Mouse (Mus musculus): ENCODE data around the gene Elf1. TPM values are rescaled to one million over a fixed set of nuclear protein-coding genes. Genes with fewer than 3 reads are reported as not detected.
A peak's percentile ranks its signal among the peaks of the same experiment; 100 is the strongest.
"Not testable (repeated sequence)": the region's sequence is repeated elsewhere in the genome, so short reads cannot be mapped to it uniquely, and the experiment has no call there.

Elf1 gene
- polyA plus RNA-seq, 1 experiment = 74.0 TPM

DNA sequence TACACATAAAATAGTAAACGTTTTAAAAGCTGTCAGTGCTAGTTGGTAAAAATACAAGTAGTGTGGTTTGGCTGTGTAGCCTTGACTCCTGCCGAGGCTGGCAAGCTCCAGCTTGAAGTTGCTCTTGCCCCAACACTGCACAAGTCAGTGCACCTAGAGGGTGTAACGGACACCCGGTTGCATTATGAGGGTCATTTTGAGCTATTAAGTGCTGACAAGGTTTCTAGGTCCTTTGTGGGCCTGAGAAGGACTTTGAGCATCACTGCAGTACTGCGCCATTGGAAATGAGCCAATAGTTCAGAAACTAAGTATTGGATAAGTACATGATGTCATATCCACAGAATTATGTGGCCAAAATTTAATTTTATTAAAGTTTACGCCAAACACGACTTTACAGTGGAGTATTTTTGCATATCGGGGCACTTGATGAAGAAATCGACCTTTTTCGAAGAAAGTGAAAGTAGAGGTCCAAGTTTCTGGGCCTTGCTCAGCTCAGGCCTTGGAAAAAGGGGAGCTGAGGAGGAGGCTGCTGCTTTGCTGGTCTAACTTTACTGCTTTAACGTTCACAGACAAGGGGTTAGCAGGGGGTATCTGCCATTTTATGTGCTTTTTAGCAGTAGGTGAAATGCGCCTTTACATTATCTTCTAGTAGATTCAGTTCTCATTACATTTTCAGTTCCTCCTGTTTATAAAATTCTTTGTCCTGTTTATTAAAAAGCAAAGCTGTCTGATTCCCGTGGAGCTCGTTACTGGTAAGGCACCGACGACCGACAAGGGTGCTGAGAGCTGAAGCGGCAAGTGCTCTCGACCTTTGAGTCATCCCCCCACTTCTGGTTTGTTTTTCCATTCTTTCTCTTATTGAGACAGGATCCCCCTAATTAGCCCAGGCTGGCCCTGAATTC lies 38.0 kb downstream of the Elf1 start:
- peaks cover 27% of the 10 kb centered on the region for H3K4me1 ChIP-seq (ENCODE audit: control insufficient read depth, insufficient read depth, low read length)
- peak overlapping the region; percentile 64 for H3K4me3 ChIP-seq (ENCODE audit: insufficient read depth, low read length)
- TF ChIP-seq CTCF (IDR thresholded peaks at IDR 0.05; ENCODE audit: low read depth, low read length) (no peak), POLR2A (IDR thresholded peaks at IDR 0.05; ENCODE audit: borderline replicate concordance, low read depth, low read length) (no peak)
- H3K27ac ChIP-seq (ENCODE audit: insufficient read depth, low read depth, low read length) = peak overlapping the region; percentile 89

DNA sequence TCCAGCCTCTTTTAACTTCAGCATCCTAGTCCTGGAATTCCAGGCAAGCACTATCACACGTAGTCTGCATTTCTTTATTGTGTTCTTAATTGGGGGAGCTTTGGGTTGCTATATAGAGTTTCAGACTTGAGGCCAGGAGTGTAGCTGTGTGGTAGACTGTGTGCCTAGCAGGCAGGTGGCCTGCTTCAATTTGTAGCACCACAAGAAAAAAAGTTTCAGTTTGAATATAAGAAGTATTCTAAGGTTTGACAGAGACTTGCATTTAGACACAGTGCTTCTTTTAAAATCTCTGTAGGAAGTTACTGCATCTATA lies 38.6 kb downstream of the Elf1 start:
- H3K4me3 ChIP-seq (ENCODE audit: insufficient read depth, low read length) = peak overlapping the region; percentile 64
- H3K4me1 ChIP-seq (ENCODE audit: control insufficient read depth, insufficient read depth, low read length) = peaks cover 33% of the 10 kb centered on the region
- peak overlapping the region; percentile 89 for H3K27ac ChIP-seq (ENCODE audit: insufficient read depth, low read depth, low read length)

DNA sequence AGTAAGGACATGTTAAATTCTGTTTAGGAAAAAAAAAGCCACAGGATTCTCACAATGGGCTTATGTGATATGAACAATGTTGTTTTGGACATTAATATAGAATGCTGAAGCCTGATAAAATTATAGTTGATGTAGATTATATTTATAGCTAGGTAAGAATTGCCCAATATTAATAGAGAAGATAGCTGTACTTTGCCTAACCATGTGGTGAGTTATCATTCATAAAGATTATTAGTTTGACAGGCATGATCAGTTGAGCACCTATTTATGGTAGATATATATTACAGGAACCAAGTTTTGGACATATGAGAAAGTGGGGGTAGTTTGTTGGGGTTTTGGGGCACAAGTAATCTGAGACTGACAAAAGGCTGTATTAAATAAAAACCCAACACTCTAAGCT lies 39.6 kb downstream of the Elf1 start:
- peaks cover 34% of the 10 kb centered on the region for H3K4me1 ChIP-seq (ENCODE audit: control insufficient read depth, insufficient read depth, low read length)
- TF ChIP-seq CTCF (IDR thresholded peaks at IDR 0.05; ENCODE audit: low read depth, low read length) (no peak), POLR2A (IDR thresholded peaks at IDR 0.05; ENCODE audit: borderline replicate concordance, low read depth, low read length) (no peak)

More for the DNA sequence above, 38.6 kb downstream of the Elf1 start:
- no peak for TF ChIP-seq CTCF (IDR thresholded peaks at IDR 0.05; ENCODE audit: low read depth, low read length)

DNA sequence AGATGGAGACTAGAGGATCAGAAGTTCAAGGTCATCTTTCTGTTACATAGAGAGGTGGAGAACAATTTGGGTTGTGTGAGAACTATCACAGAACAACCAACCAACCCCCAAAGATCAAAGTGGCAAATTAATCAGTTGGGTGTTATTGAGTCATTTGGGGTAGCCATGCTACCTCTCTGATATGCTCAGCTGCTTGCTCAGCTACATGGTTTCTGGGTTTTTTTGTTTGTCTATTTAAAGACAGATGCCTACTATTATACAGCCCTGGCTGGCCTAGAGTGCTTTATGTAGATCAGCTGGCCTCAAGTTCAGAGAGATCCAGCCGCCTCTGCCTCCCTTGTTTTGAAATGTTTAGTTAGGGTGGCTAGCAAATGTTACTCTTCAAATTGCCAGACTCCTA lies 40.1 kb downstream of the Elf1 start:
- H3K4me3 ChIP-seq (ENCODE audit: insufficient read depth, low read length) = peak overlapping the region; percentile 24
- peaks cover 34% of the 10 kb centered on the region for H3K4me1 ChIP-seq (ENCODE audit: control insufficient read depth, insufficient read depth, low read length)
- TF ChIP-seq CTCF (IDR thresholded peaks at IDR 0.05; ENCODE audit: low read depth, low read length) = no peak
- no peak for TF ChIP-seq POLR2A (IDR thresholded peaks at IDR 0.05; ENCODE audit: borderline replicate concordance, low read depth, low read length)
- H3K27ac ChIP-seq (ENCODE audit: insufficient read depth, low read depth, low read length) = peak overlapping the region; percentile 99

More for the DNA sequence above, 39.6 kb downstream of the Elf1 start:
- Histone ChIP-seq H3K4me3 (ENCODE audit: insufficient read depth, low read length) (no peak overlapping the region), H3K27ac (ENCODE audit: insufficient read depth, low read depth, low read length) (peak overlapping the region; percentile 99)

DNA sequence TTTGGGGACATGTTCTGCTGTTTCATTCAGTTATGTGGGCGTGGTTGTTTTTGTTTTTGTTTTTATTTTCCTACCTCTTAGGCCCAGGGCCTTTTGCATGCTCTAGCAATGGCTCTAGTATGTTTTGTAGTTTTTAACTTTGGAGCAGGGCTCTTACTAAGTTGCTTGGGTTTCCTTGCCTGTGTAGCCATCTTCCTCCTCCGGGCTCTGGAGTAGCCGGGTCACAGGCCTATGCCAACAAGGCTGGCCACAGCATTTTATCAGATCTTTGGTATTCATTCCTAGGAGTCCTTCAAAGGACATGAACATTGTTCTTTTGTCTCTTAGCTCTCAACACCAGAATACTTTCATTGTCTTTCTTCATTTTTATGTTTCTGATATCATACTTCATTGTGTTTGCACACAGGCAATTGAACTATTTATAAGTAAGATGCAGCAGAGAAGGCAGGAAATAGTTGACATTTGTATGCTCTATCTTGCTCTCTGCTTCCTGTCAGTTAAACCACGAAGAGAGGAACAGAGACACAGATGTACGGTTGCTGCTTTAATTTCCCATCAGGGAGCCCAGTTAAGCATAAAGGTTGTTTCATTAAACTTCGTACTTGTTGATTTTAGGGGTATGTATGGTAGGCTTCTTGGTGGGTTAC lies 40.6 kb downstream of the Elf1 start:
- Histone ChIP-seq H3K27ac (ENCODE audit: insufficient read depth, low read depth, low read length) (peak overlapping the region; percentile 99), H3K4me3 (ENCODE audit: insufficient read depth, low read length) (peak overlapping the region; percentile 24), H3K4me1 (ENCODE audit: control insufficient read depth, insufficient read depth, low read length) (peaks cover 34% of the 10 kb centered on the region)
- TF ChIP-seq CTCF (IDR thresholded peaks at IDR 0.05; ENCODE audit: low read depth, low read length) = no peak
- TF ChIP-seq POLR2A (IDR thresholded peaks at IDR 0.05; ENCODE audit: borderline replicate concordance, low read depth, low read length) = no peak

DNA sequence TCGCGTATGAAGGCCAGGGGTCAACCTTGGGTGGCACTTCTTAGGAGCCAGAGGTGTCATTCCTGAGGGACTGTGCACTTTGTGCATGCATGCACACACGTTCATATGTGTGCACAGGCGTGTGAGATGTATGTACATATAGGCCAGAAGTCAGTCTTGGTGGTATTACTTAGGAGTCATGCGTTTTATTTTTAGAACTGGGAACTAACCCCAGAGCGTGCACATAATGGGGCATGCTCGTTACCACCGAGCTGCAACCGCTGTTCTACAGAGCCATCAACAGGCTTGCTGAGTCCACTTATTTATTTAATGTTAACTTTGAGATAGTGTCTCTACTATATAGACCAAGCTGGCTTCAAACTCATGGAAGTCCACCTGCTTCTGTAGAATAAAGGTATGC lies 41.4 kb downstream of the Elf1 start:
- Histone ChIP-seq H3K4me1 (ENCODE audit: control insufficient read depth, insufficient read depth, low read length) (peaks cover 37% of the 10 kb centered on the region), H3K4me3 (ENCODE audit: insufficient read depth, low read length) (peak overlapping the region; percentile 41; the same call in 1 of the 2 replicates), H3K27ac (ENCODE audit: insufficient read depth, low read depth, low read length) (peak overlapping the region; percentile 99)
- no peak for TF ChIP-seq CTCF (IDR thresholded peaks at IDR 0.05; ENCODE audit: low read depth, low read length)
- TF ChIP-seq POLR2A (IDR thresholded peaks at IDR 0.05; ENCODE audit: borderline replicate concordance, low read depth, low read length) = no peak

DNA sequence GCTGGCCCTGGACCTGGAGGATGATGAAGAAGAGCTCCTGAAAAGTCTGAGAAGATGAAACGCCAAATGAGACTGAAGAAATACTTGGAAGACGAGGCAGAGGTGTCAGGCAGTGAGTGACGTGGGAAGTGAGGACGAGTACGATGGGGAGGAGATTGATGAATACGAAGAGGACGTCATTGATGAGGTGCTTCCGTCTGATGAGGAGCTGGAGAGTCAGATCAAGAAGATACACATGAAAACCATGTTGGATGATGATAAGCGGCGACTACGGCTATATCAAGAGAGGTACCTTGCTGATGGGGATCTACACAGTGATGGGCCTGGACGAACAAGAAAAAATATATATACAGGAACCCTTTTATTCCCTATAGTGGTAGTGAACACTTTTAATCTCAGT lies 45.1 kb downstream of the Elf1 start:
- H3K4me1 ChIP-seq (ENCODE audit: control insufficient read depth, insufficient read depth, low read length) = peaks cover 38% of the 10 kb centered on the region
- H3K4me3 ChIP-seq (ENCODE audit: insufficient read depth, low read length) = not testable (repeated sequence)

DNA sequence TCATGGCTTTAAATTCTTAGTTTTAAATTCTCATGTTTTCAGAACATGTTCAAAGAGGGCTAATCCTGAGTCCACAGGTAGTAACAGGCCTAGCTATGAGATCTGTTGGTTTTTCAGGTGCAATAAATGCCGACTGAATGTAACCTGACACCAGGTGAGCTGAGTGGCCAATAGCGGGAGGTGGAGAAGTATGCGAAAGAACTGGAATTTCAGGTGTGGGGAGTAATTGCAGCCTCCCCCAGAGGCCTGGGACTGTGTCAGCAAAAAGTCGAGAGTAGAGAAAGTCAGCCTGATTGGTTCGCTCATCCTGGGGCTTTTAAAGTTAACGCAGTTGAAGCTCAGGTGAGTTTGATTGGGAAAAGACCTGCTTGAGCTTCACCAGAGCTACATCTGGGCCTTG lies 46.7 kb downstream of the Elf1 start:
- Histone ChIP-seq H3K4me1 (ENCODE audit: control insufficient read depth, insufficient read depth, low read length) (peaks cover 41% of the 10 kb centered on the region), H3K4me3 (ENCODE audit: insufficient read depth, low read length) (no peak overlapping the region), H3K27ac (ENCODE audit: insufficient read depth, low read depth, low read length) (no peak overlapping the region)
- TF ChIP-seq POLR2A (IDR thresholded peaks at IDR 0.05; ENCODE audit: borderline replicate concordance, low read depth, low read length) (no peak), CTCF (IDR thresholded peaks at IDR 0.05; ENCODE audit: low read depth, low read length) (no peak)

More for the DNA sequence above, 45.1 kb downstream of the Elf1 start:
- not testable (repeated sequence) for H3K27ac ChIP-seq (ENCODE audit: insufficient read depth, low read depth, low read length)

DNA sequence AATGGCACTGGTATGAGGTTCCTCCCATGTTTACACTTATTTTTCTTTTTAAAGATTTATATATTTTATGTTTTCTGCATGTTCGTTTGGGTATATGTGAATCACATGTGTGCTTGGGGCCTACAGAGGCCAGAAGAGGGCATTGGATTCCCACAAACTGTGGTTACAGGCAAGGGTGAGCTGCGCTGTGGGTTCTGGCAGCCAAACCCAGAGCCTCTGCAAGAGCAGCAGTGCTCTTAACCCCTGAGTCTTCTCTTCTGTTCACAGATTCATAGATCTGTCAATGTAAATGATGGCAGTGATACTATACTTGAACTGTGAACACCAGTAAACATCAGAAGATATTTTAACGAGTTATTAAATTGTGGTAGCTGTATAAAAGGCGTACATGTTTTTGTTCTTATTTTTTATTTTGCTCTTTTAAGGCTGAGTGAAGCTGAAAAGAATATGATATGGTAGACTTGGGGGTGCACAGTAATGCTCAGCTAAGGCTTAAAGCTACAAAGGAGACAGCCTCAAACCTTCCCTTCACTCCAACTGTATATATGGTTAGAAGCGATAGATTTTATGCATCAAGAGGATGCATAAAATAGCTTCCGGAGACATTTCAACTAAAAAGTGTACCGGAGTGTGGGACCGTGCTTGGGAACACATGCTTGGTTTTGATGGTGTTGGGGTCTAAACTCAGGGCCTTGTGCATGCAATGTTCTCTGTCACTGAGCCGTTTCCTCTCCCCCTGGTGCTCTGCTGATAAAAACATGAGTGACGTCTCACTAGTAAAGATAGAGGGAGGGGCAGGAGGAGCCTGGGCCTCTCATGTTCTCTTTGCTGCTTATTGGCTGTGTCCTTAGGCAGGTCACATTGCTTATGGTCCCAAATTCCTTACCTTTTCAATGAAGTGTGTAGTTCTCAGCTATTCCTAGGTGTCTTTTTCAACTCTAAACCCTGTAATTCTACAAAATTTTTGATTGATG lies 48.9 kb downstream of the Elf1 start:
- H3K4me3 ChIP-seq (ENCODE audit: insufficient read depth, low read length) = no peak overlapping the region
- 0 out of 2 replicates have a peak overlapping the region, but pooled peaks have one; percentile 18 for H3K27ac ChIP-seq (ENCODE audit: insufficient read depth, low read depth, low read length)

More for the DNA sequence above, 48.9 kb downstream of the Elf1 start:
- H3K4me1 ChIP-seq (ENCODE audit: control insufficient read depth, insufficient read depth, low read length) = peaks cover 42% of the 10 kb centered on the region
- no peak for TF ChIP-seq POLR2A (IDR thresholded peaks at IDR 0.05; ENCODE audit: borderline replicate concordance, low read depth, low read length)
- no peak for TF ChIP-seq CTCF (IDR thresholded peaks at IDR 0.05; ENCODE audit: low read depth, low read length)
